Mouse (Mus musculus) midbrain, embryonic 11.5 days (tissue): ENCODE measurements at regions not wholly inside any gene's neighbourhood (a gene's known extent, or its start where the extent isn't known, plus 50 kb on each side); places are given as distances from the start of the nearest gene placed in this dataset.
A peak's percentile ranks its signal among the peaks of the same experiment; 100 is the strongest.

Experiments
- ATAC-seq: fragments of 200-750 bp; cut with Nextera tagmentation; 2 replicates; pipeline ENCODE4 v1.8.0; 2017; ENCODE audit warnings: moderate TSS enrichment, moderate library complexity; ENCODE audit not compliant: low FRiP score
- DNase-seq: peaks from one replicate; pipeline ENCODE4 v3.0.0; 2015; ENCODE audit warnings: low spot score; ENCODE audit errors: missing footprints
- H3K27ac ChIP-seq: fragments of 300-500 bp; sonication (generic); 2 replicates; pipeline ENCODE4 v1.5.1; 2014; ENCODE audit warnings: low read depth, low read length
- H3K27me3 ChIP-seq: fragments of 300-500 bp; sonication (generic); 2 replicates; pipeline ENCODE4 v1.6.1; 2014; ENCODE audit warnings: mild to moderate bottlenecking, low read length, moderate library complexity, mixed read lengths; ENCODE audit not compliant: control insufficient read depth, insufficient read depth
- H3K36me3 ChIP-seq: fragments of 300-500 bp; sonication (generic); 2 replicates; pipeline ENCODE4 v1.6.1; 2014; ENCODE audit warnings: mild to moderate bottlenecking, low read length, moderate library complexity, mixed read lengths; ENCODE audit not compliant: control insufficient read depth, insufficient read depth
- H3K4me1 ChIP-seq: fragments of 300-500 bp; sonication (generic); 2 replicates; pipeline ENCODE4 v1.6.1; 2014; ENCODE audit warnings: low read length; ENCODE audit not compliant: control insufficient read depth, insufficient read depth
- H3K4me2 ChIP-seq: fragments of 300-500 bp; sonication (generic); 2 replicates; pipeline ENCODE4 v1.6.1; 2014; ENCODE audit warnings: mild to moderate bottlenecking, moderate library complexity
- H3K4me3 ChIP-seq: fragments of 300-500 bp; sonication (generic); 2 replicates; pipeline ENCODE4 v1.5.1; 2014; ENCODE audit warnings: low read depth, low read length
- H3K9ac ChIP-seq: fragments of 300-500 bp; sonication (generic); 2 replicates; pipeline ENCODE4 v1.6.1; 2014; ENCODE audit warnings: low read length
- H3K9me3 ChIP-seq: fragments of 300-500 bp; sonication (generic); 2 replicates; pipeline ENCODE4 v1.6.1; 2016; ENCODE audit warnings: low read length; ENCODE audit not compliant: control insufficient read depth
- WGBS: fragments of 180-500 bp; shearing (Covaris S2); extraction: QIAGEN DNeasy Blood & Tissue Kit; methylation state at CpG from one replicate; pipeline ENCODE4 v1.1.7; 2014; 5-methylcytosine and 5-hydroxymethylcytosine counted together

DNA sequence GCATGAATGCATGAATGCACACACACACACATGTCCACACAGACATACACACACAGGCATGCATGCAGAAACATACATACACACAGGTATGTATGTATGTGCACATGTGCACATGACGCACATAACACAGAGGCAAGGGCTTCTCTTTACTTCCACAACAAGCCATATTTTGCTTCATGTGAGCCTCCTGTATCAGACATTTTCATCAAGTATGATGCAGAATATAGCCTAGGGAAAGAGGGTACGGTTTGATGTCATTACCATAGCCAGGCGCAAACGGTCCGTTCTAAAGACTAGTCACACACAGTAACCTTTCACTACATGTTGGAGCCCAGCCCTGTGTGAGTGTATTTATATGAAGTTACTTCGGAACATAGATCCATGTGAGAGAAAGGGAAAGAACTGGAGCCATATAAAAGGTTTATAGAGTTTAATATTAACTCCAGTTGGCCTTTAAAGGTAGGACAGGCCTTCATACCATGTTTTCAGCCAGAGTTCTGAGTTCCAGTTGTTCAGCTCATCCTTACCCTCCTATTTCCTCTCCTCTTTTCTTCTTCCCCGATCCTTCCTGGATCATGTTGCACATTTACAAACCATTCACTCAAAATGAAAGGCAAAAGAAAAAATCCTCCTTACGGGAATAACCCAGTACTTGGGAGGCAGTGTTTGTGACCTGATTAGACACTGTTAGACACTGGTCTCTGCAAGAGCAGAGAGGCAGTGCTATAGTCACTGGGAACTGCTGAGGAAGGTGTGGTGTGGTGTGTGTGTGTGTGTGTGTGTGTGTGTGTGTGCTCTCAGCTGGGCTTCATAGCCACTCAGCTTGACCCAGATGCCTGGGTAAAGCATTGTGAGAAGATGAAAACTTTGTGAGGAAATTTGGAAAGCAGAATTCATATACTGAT lies 434.1 kb upstream of the Ccnh start:
- H3K9ac ChIP-seq: no peak overlapping the region
- DNase-seq: no peak
- no peak overlapping the region for H3K4me2 ChIP-seq
- 87% methylated on average over 8 of the region's 8 CpGs for WGBS
- H3K4me1 ChIP-seq: peaks cover 3% of the 10 kb centered on the region; the same call in 1 of the 2 replicates
- no peak overlapping the region for H3K27ac ChIP-seq
- ATAC-seq: no peak
- H3K27me3 ChIP-seq: no peaks in the 10 kb centered on the region
- H3K4me3 ChIP-seq: no peak overlapping the region
- no peaks in the 10 kb centered on the region for H3K9me3 ChIP-seq
- no peaks in the 10 kb centered on the region for H3K36me3 ChIP-seq

DNA sequence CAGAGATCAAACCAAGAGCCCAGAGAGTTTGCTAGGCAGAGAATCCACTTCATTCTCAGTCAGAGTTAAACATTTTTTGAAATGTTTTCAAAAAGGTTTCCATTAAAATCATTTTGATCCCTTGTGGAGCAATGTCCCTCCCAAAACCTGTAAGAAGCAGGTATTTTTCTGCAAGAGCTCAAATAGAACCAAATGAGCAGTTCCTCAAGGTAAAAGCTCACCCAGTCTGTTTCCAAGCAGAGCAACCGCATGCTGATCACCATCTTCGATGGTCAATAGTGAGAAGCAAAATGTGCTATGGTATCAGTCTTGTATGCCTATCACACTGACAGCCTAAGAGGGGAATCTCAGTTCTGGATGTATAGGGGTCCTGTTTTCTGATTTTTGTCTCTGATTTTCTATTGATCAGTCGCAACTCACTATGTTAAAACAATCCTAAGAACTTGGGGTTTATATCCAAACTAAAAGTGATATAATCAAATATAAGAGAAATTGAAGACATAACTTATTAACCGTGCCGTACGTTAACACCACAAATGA lies 432.3 kb upstream of the Ccnh start:
- H3K36me3 ChIP-seq: no peaks in the 10 kb centered on the region
- no peak overlapping the region for H3K4me3 ChIP-seq
- no peaks in the 10 kb centered on the region for H3K27me3 ChIP-seq
- H3K27ac ChIP-seq: no peak overlapping the region
- no peak overlapping the region for H3K9ac ChIP-seq
- 89% methylated on average over 6 of the region's 6 CpGs for WGBS
- no peak overlapping the region for H3K4me2 ChIP-seq
- no peak for ATAC-seq
- H3K9me3 ChIP-seq: no peaks in the 10 kb centered on the region
- peaks cover 3% of the 10 kb centered on the region; the same call in 1 of the 2 replicates for H3K4me1 ChIP-seq
- DNase-seq: no peak

GRCm38 (mm10) chr13:84757896-84758567 lies 431.2 kb upstream of the Ccnh start:
- Histone ChIP-seq H3K4me3 (no peak overlapping the region), H3K27me3 (no peaks in the 10 kb centered on the region), H3K36me3 (no peaks in the 10 kb centered on the region), H3K9ac (no peak overlapping the region), H3K27ac (no peak overlapping the region), H3K9me3 (no peaks in the 10 kb centered on the region), H3K4me2 (no peak overlapping the region), H3K4me1 (peaks cover 3% of the 10 kb centered on the region; the same call in 1 of the 2 replicates)
- ATAC-seq (peak; percentile 80), DNase-seq (peak; percentile 89)
- WGBS: 33% methylated on average over 10 of the region's 10 CpGs

GRCm38 (mm10) chr13:84758568-84758900 lies 430.7 kb upstream of the Ccnh start:
- under 1% methylated on average over 6 of the region's 6 CpGs for WGBS
- no peak overlapping the region for H3K4me2 ChIP-seq

DNA sequence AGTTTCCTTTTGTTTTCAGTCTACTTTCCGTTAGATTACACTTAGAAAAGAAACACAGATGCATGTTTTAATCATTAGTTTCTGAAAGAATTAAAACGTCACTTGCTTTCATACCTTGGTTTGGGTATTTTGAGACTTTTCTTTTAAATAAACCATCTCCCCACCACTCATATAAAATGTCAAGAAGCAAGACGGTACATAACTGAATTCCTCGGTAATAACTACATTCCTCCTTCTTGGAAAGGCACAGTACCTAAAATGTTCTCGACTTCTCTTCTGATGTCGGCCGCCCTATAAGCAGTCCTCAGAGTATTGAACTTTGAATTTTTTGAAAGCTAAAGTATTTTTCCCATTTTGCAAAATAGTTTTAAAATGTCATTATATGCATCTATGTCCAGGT lies 430.1 kb upstream of the Ccnh start:
- no peak overlapping the region for H3K9ac ChIP-seq
- H3K9me3 ChIP-seq: no peaks in the 10 kb centered on the region
- H3K27me3 ChIP-seq: no peaks in the 10 kb centered on the region
- DNase-seq (no peak), ATAC-seq (no peak)
- peaks cover 3% of the 10 kb centered on the region; the same call in 1 of the 2 replicates for H3K4me1 ChIP-seq
- no peaks in the 10 kb centered on the region for H3K36me3 ChIP-seq
- no peak overlapping the region for H3K4me2 ChIP-seq
- WGBS: 71% methylated on average over 7 of the region's 7 CpGs
- no peak overlapping the region for H3K4me3 ChIP-seq
- H3K27ac ChIP-seq: no peak overlapping the region

More at GRCm38 (mm10) chr13:84758568-84758900, 430.7 kb upstream of the Ccnh start:
- no peaks in the 10 kb centered on the region for H3K27me3 ChIP-seq
- H3K4me3 ChIP-seq: no peak overlapping the region
- H3K27ac ChIP-seq: no peak overlapping the region
- no peaks in the 10 kb centered on the region for H3K36me3 ChIP-seq
- peak; percentile 95 for ATAC-seq
- peak; percentile 96 for DNase-seq
- no peaks in the 10 kb centered on the region for H3K9me3 ChIP-seq
- H3K9ac ChIP-seq: no peak overlapping the region
- H3K4me1 ChIP-seq: peaks cover 3% of the 10 kb centered on the region; the same call in 1 of the 2 replicates

DNA sequence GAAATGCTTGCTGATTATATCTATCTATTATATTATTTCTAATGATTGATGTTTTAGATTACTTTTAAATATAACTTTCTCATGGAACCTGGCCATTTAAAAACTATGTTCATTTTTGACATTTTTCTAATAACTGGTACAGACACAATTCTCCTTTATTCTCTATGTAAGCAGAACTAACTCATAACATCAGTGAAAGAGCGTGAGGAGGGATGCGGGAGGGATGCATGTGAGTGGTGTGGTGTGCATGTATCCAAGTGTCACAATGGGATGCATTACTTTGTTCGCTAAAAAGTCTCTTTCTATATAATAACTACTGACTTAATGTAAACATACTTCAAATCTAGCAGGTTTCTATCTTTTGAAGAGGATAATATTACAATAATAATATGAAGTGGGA lies 428.7 kb upstream of the Ccnh start:
- WGBS: 68% methylated on average over 3 of the region's 3 CpGs
- no peak overlapping the region for H3K9ac ChIP-seq
- H3K4me2 ChIP-seq: no peak overlapping the region
- H3K4me1 ChIP-seq: peaks cover 3% of the 10 kb centered on the region; the same call in 1 of the 2 replicates
- H3K27ac ChIP-seq: no peak overlapping the region
- no peaks in the 10 kb centered on the region for H3K9me3 ChIP-seq
- no peaks in the 10 kb centered on the region for H3K27me3 ChIP-seq
- no peaks in the 10 kb centered on the region for H3K36me3 ChIP-seq
- no peak overlapping the region for H3K4me3 ChIP-seq
- ATAC-seq: no peak
- no peak for DNase-seq

DNA sequence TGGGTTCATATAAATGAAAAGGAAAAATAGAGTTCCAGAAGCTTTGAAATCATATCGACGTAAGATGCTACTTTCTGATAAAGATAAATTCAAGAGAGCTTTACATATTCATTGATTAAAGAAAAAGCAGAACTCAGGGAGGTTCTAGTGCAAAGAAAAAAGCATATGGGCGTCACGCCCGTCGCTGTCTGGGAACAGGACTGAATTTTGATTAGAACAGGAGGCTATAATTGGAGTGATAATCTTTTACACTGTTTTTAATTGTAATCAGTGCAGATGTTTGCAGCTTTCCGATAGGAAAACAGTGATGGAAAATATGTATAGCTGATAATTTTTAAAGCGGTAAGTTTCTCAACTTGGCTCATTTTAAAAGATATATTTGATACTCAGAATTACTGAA lies 428.2 kb upstream of the Ccnh start:
- H3K9me3 ChIP-seq: no peaks in the 10 kb centered on the region
- H3K27ac ChIP-seq: no peak overlapping the region
- 65% methylated on average over 8 of the region's 8 CpGs for WGBS
- no peaks in the 10 kb centered on the region for H3K27me3 ChIP-seq
- DNase-seq (no peak), ATAC-seq (no peak)
- H3K36me3 ChIP-seq: no peaks in the 10 kb centered on the region
- H3K9ac ChIP-seq: no peak overlapping the region
- H3K4me2 ChIP-seq: no peak overlapping the region
- H3K4me1 ChIP-seq: peaks cover 3% of the 10 kb centered on the region; the same call in 1 of the 2 replicates
- H3K4me3 ChIP-seq: no peak overlapping the region

GRCm38 (mm10) chr13:84761821-84762220 lies 427.4 kb upstream of the Ccnh start:
- Histone ChIP-seq H3K27me3 (no peaks in the 10 kb centered on the region), H3K36me3 (no peaks in the 10 kb centered on the region), H3K4me2 (no peak overlapping the region), H3K9me3 (no peaks in the 10 kb centered on the region), H3K4me1 (peaks cover 3% of the 10 kb centered on the region; the same call in 1 of the 2 replicates), H3K9ac (no peak overlapping the region), H3K4me3 (no peak overlapping the region), H3K27ac (no peak overlapping the region)
- no peak for ATAC-seq
- no peak for DNase-seq
- 69% methylated on average over 4 of the region's 4 CpGs for WGBS

- DNase-seq (no peak), ATAC-seq (no peak)
- no peak overlapping the region for H3K27ac ChIP-seq
- no peak overlapping the region for H3K4me2 ChIP-seq
- H3K36me3 ChIP-seq: no peaks in the 10 kb centered on the region
- no peaks in the 10 kb centered on the region for H3K27me3 ChIP-seq
- 85% methylated on average over 1 of the region's 1 CpGs for WGBS
- H3K4me3 ChIP-seq: no peak overlapping the region
- no peaks in the 10 kb centered on the region for H3K9me3 ChIP-seq
- no peaks in the 10 kb centered on the region for H3K4me1 ChIP-seq
- no peak overlapping the region for H3K9ac ChIP-seq
These were observed 425.3 kb upstream of the Ccnh start for GRCm38 (mm10) chr13:84763916-84764315.
